Mouse (Mus musculus) forebrain, embryonic 14.5 days (tissue): ENCODE measurements around the gene Thumpd1. TPM values are rescaled to one million over a fixed set of nuclear protein-coding genes. Genes with fewer than 3 reads are reported as not detected.
A peak's percentile ranks its signal among the peaks of the same experiment; 100 is the strongest.

Experiments
- ATAC-seq: fragments of 200-750 bp; cut with Nextera tagmentation; 2 replicates; pipeline ENCODE4 v1.8.0; 2017; ENCODE audit warnings: mild to moderate bottlenecking, moderate library complexity
- DNase-seq: peaks from one replicate; pipeline ENCODE4 v3.0.0-alpha.2; 2015; ENCODE audit warnings: low spot score
- H3K27ac ChIP-seq: fragments of 300-500 bp; sonication (generic); 2 replicates; pipeline ENCODE4 v1.5.1; 2014; ENCODE audit warnings: low read depth, mild to moderate bottlenecking, control low read depth, low read length, moderate library complexity
- H3K27me3 ChIP-seq: fragments of 300-500 bp; sonication (generic); replicated peaks from 2 replicates; pipeline ENCODE4 v1.6.1; 2014; ENCODE audit warnings: low read length, control low read depth, mixed read lengths; ENCODE audit not compliant: control insufficient read depth, insufficient read depth
- H3K36me3 ChIP-seq: fragments of 300-500 bp; sonication (generic); 2 replicates; pipeline ENCODE4 v1.6.1; 2014; ENCODE audit warnings: low read length, control low read depth; ENCODE audit not compliant: control insufficient read depth, insufficient read depth
- H3K4me1 ChIP-seq: fragments of 300-500 bp; sonication (generic); 2 replicates; pipeline ENCODE4 v1.6.1; 2014; ENCODE audit warnings: antibody characterized with exemption, low read length, control low read depth; ENCODE audit not compliant: control insufficient read depth, insufficient read depth
- H3K4me2 ChIP-seq: fragments of 300-500 bp; sonication (generic); 2 replicates; pipeline ENCODE4 v1.6.1; 2014; ENCODE audit warnings: mild to moderate bottlenecking, control low read depth, low read length
- H3K4me3 ChIP-seq: fragments of 300-500 bp; sonication (generic); 2 replicates; pipeline ENCODE4 v1.5.1; 2014; ENCODE audit warnings: low read depth, low read length, control low read depth
- H3K9ac ChIP-seq: fragments of 300-500 bp; sonication (generic); 2 replicates; pipeline ENCODE4 v1.6.1; 2014; ENCODE audit warnings: mild to moderate bottlenecking, low read length, control low read depth, moderate library complexity
- H3K9me3 ChIP-seq: fragments of 300-500 bp; sonication (generic); replicated peaks from 2 replicates; pipeline ENCODE4 v1.6.1; 2016; ENCODE audit warnings: low read length, control low read depth, mixed read lengths; ENCODE audit not compliant: control insufficient read depth
- WGBS: fragments of 180-500 bp; shearing (Covaris S2); extraction: QIAGEN DNeasy Blood & Tissue Kit; methylation state at CpG from one replicate; pipeline ENCODE4 v1.1.7; 2014; 5-methylcytosine and 5-hydroxymethylcytosine counted together
- polyA plus RNA-seq: library from polyadenylated mRNA; unstranded; fragments of >200 nt; fragmentation: Nextera tagmentation; extraction: Ambion mirVana; gene quantifications from 2 replicates; pipeline ENCODE4 v1.2.1, GENCODE M21; 2014

Gene Thumpd1
- polyA plus RNA-seq = 92.9 and 102 TPM in 2 replicates

DNA sequence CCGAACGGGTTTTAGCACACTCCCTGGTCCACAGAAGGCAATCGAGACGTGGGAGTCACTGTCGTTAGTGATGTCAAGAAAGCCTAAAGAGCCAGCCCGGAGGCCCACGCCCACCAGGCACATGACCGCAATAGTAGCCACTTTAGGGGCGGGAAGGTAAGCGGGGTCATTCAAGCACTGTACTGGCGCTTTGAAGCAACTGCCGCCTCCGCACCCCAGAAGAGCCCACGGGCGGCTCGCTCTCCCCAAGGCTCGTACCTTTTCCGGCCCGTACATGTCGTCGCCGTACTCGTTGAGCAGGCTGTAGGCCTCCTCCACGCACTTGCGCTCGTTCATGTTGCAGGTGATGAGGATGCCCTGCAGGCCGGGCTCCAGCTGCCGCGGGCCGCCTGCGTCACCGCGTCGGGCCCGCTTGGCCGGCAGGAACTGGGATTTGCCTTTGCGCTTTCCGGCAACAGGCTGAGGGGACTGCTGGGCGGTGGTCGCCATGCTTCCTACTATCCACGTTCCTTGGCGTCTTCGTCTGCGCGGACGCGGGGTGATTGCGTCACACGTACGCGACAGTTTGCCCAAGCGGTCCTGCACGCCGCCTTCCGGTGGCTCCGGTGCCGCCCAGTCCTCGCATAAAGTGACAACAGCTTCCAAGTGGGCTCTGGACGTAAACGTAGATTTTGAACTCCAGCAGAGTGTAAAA is at the start of gene Thumpd1:
TSS of gene Thumpd1 (minus strand) at position 546 of the 694 bp plus-strand sequence.
- Histone ChIP-seq H3K4me3 (peak within 1 kb of the TSS; percentile 90), H3K4me2 (peak within 1 kb of the TSS; percentile 73), H3K9ac (peak within 1 kb of the TSS; percentile 77), H3K27ac (peak within 1 kb of the TSS; percentile 33; the same call in 1 of the 2 replicates), H3K36me3 (peaks cover 31% of the 10 kb centered on the region), H3K4me1 (0 out of 2 replicates have a peak, but pooled peaks cover 3% of the 10 kb centered on the region), H3K27me3 (no peaks in the 10 kb centered on the region), H3K9me3 (no peaks in the 10 kb centered on the region)
- WGBS = under 1% methylated on average over 60 of the region's 60 CpGs
- ATAC-seq = peak; percentile 98
- DNase-seq = peak; percentile 97

DNA sequence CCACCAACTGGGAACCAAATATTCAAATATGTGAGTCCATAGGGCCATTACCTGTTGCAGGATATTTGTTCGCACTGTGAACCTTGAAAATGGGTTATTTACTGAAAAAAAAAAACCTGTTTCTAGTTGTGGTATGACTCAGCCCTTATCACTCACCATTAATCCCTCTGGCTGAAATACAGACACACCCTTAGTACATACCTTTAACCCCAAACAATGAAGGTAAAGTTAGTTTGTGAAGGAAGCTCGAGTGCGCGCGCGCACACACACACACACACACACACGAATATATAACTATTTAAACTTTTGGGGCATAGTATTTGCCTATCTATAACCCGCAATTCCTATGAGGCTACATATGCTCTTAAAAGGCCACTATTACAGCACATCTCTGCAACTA is 49.3 kb upstream of the Thumpd1 start:
- WGBS = 95% methylated on average over 8 of the region's 8 CpGs
- no peaks in the 10 kb centered on the region for H3K9me3 ChIP-seq
- H3K36me3 ChIP-seq = no peaks in the 10 kb centered on the region

DNA sequence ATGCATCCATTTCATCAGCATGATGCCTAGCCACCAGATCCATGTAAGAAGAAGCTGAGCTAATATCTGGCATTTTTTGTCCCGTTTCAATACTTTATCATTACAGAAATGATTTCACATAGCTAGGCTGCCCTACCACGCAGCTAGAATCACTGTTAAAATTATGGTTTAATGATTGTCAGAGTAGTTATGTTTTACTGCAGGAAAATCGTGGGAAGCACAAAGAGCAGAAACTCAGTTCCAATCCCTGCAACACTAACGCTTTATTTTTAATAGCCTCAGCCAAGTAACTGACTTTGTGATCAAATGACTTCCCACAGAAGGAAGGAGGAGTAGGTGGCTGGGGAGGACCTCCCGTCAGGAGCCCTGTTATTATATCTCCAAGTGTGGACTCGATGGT is 46.4 kb upstream of the Thumpd1 start:
- ATAC-seq (no peak), DNase-seq (no peak)

More for the DNA sequence above, 49.3 kb upstream of the Thumpd1 start:
- H3K4me1 ChIP-seq = no peaks in the 10 kb centered on the region
- DNase-seq (no peak), ATAC-seq (no peak)
- H3K9ac ChIP-seq = no peak overlapping the region
- no peak overlapping the region for H3K27ac ChIP-seq
- no peaks in the 10 kb centered on the region for H3K27me3 ChIP-seq
- H3K4me2 ChIP-seq = no peak overlapping the region
- H3K4me3 ChIP-seq = no peak overlapping the region

DNA sequence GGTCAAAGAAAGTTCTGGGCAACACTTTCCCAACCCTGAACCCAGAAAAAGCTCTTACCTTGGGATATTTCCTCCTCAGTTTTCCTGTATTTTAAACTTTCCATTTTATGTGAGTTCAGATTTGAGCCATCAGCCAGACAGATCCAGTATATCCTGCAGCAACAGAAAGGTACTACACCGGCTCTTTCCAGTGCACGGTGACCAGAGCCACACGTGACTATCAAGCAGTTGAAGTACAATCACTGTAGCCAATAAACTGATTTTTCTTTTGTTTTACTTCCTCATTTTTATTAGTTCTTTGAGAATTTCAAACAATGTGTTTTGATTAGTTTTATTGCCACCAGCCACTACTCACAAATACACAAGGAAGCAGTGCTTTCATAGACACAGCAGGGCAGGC is 43.8 kb upstream of the Thumpd1 start:
- Histone ChIP-seq H3K27me3 (no peaks in the 10 kb centered on the region), H3K36me3 (no peaks in the 10 kb centered on the region), H3K27ac (no peak overlapping the region), H3K4me1 (no peaks in the 10 kb centered on the region), H3K4me3 (no peak overlapping the region), H3K9ac (no peak overlapping the region), H3K4me2 (no peak overlapping the region), H3K9me3 (no peaks in the 10 kb centered on the region)
- ATAC-seq (no peak), DNase-seq (no peak)
- WGBS = 94% methylated on average over 3 of the region's 3 CpGs

More for the DNA sequence above, 46.4 kb upstream of the Thumpd1 start:
- H3K9me3 ChIP-seq = no peaks in the 10 kb centered on the region
- H3K9ac ChIP-seq = no peak overlapping the region
- H3K4me1 ChIP-seq = no peaks in the 10 kb centered on the region
- WGBS = 93% methylated on average over 6 of the region's 6 CpGs
- no peak overlapping the region for H3K4me3 ChIP-seq
- H3K36me3 ChIP-seq = no peaks in the 10 kb centered on the region
- H3K4me2 ChIP-seq = no peak overlapping the region
- no peaks in the 10 kb centered on the region for H3K27me3 ChIP-seq
- no peak overlapping the region for H3K27ac ChIP-seq

DNA sequence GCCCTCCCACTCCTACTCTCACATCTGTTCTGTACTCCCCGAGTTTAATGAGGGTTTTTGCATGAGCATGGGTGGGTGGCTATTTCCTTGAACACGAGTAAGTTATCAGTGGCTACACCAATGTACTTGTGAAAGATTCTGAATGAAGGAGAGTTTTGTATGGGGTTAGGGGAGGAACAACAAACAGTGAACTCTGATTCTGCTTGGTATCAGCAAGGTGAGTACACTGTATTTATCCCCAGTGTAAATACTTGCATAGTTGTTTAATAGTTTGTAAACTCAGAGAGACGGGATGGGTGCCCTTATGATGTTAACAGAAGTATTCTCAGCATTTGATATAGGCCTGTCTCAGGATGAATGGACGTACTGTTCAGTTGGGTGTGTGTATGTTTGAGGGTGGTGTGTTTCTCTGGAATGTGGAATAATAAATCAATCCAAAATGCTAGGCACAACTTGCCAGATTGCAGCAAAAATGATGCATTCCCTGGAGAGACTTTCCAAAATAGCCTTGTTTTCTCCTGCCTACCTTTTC is 41.6 kb upstream of the Thumpd1 start:
- H3K36me3 ChIP-seq = no peaks in the 10 kb centered on the region
- WGBS = 76% methylated on average over 4 of the region's 4 CpGs
- H3K27me3 ChIP-seq = no peaks in the 10 kb centered on the region
- H3K4me2 ChIP-seq = no peak overlapping the region
- ATAC-seq = no peak
- H3K9me3 ChIP-seq = no peaks in the 10 kb centered on the region
- DNase-seq = no peak
- H3K27ac ChIP-seq = no peak overlapping the region
- no peaks in the 10 kb centered on the region for H3K4me1 ChIP-seq
- H3K4me3 ChIP-seq = no peak overlapping the region
- H3K9ac ChIP-seq = no peak overlapping the region

DNA sequence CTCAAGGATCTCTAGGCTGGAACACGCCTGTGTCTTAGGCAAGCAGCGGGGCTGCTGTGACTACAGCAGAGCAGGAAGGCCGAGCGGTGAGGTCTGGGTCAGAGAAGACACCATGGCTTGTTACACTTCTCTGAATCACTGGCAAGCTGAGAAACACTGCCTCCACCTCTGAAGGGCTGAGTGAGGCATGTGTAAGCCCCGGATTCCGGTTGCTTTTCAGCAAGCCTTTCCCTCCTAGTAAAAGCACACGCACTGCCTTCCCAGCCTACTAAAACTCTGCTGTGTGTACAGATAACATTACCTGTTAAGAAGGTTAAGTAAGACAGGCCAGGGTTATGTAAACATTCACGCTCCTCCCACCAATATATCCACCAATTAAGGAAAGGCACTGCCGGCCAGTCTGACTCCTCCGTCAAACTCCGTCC is 39.9 kb upstream of the Thumpd1 start, which contains the start of gene Acsm3:
TSS of gene Acsm3 (plus strand) at position 397 of the 425 bp plus-strand sequence.
- Histone ChIP-seq H3K9me3 (no peaks in the 10 kb centered on the region), H3K27ac (no peak within 1 kb of the TSS), H3K4me1 (no peaks in the 10 kb centered on the region), H3K36me3 (no peaks in the 10 kb centered on the region), H3K4me3 (no peak within 1 kb of the TSS), H3K27me3 (no peaks in the 10 kb centered on the region), H3K9ac (no peak within 1 kb of the TSS), H3K4me2 (no peak within 1 kb of the TSS)
- DNase-seq (no peak), ATAC-seq (no peak)
- WGBS = 89% methylated on average over 11 of the region's 11 CpGs

DNA sequence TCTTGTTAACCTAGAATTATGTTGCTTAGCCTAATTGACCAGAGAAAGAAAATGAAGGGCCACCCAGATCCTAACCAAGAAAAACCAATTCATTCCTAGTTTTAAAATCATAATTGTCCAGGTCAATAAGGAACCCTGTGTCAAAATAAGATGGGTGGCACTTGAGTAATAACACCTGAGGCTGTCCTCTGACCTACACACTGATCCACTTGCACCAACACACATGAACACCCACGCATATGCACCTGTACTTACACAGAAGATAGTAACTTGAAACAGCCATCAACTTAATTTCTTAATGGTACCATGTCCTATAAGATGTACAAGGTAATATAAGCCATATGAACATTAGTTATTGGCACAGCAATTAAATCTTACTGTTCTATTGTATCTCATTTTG is 33.1 kb upstream of the Thumpd1 start:
- ATAC-seq = no peak
- Histone ChIP-seq H3K9me3 (no peaks in the 10 kb centered on the region), H3K36me3 (no peaks in the 10 kb centered on the region), H3K4me3 (no peak overlapping the region), H3K9ac (no peak overlapping the region), H3K4me1 (no peaks in the 10 kb centered on the region), H3K27ac (no peak overlapping the region), H3K27me3 (no peaks in the 10 kb centered on the region), H3K4me2 (no peak overlapping the region)
- DNase-seq = no peak
- 93% methylated on average over 1 of the region's 1 CpGs for WGBS

DNA sequence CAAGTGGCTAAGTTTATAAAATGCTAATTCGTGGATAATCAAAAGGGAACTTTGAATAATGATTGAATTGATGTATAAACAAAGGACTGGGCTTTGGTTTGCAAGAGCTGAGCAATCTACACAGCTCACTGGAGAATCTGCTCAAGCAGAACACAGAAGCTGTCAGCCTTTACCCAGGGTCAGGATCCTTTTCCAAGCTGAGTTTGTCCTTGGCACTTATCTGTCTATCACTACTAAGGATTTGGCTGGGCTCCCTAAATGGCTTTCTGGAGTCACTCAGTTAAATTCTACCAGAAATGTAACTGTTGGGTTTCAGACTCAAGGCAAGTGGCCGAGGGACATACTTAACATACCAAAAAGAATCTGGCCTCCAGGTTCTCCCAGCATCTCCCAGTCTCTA is 29.3 kb upstream of the Thumpd1 start:
- Histone ChIP-seq H3K27ac (no peak overlapping the region), H3K4me2 (no peak overlapping the region), H3K9ac (no peak overlapping the region), H3K9me3 (no peaks in the 10 kb centered on the region), H3K36me3 (no peaks in the 10 kb centered on the region), H3K4me1 (no peaks in the 10 kb centered on the region), H3K4me3 (no peak overlapping the region), H3K27me3 (no peaks in the 10 kb centered on the region)
- WGBS = 61% methylated on average over 2 of the region's 2 CpGs
- ATAC-seq = no peak
- DNase-seq = no peak

DNA sequence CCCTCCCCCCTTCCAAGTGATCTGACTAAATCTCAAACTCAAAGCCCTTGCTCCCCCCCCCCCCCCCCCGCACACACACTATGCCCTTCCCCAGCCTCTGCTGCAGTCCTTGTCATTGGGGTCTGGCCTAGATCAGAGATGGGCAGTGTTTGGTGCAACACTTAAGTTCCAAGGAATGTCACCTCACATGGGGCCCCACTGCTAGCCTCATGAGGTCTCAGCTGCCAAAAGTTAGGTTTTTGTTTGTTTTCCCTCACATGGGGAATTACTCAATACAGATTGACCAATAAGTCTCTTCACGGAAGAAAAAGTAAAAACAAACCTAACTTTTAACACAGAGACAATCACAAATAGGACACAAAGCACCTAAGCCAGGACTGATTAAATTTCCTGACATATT is 28.2 kb upstream of the Thumpd1 start:
- WGBS = 94% methylated on average over 1 of the region's 2 CpGs
- H3K9ac ChIP-seq = no peak overlapping the region
- no peak overlapping the region for H3K27ac ChIP-seq
- no peaks in the 10 kb centered on the region for H3K36me3 ChIP-seq
- no peak for ATAC-seq
- DNase-seq = no peak
- H3K4me3 ChIP-seq = no peak overlapping the region
- H3K4me2 ChIP-seq = no peak overlapping the region
- H3K27me3 ChIP-seq = no peaks in the 10 kb centered on the region
- no peaks in the 10 kb centered on the region for H3K4me1 ChIP-seq
- no peaks in the 10 kb centered on the region for H3K9me3 ChIP-seq
